Mouse (Mus musculus): ENCODE data around the gene Slc28a1. TPM values are rescaled to one million over a fixed set of nuclear protein-coding genes. Genes with fewer than 3 reads are reported as not detected.

Gene Slc28a1
- polyA plus RNA-seq, 1 experiment: 0.07 TPM

DNA sequence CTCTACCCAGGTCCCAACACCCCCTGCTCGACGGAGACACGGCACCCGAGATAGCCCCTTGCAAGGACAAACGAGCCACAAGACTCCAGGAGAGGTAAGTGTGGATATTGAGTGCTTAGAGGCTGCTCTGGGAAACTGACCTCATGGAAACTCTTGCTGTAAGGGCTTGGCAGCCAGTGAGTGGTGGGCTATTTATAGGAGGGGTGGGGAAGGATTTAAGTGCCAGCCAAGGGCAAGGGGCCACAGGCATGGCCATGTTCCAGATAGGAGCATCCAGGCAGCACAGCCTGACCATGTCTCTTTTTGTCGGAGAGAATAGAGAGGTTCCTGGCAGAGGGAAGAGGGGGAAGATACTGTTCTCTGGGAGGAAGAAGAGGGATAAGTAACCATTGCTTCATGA lies 35.9 kb upstream of the Slc28a1 start:
- WGBS: 75% methylated on average over 6 of the region's 6 CpGs
- Histone ChIP-seq H3K27me3 (ENCODE audit: control insufficient read depth, insufficient read depth, low read length) (no peaks in the 10 kb centered on the region), H3K4me3 (replicated peaks; ENCODE audit: insufficient read depth, low read depth, low read length) (no peak overlapping the region), H3K4me1 (ENCODE audit: control insufficient read depth, insufficient read depth, low read length) (no peaks in the 10 kb centered on the region), H3K27ac (ENCODE audit: insufficient read depth, low read length) (no peak overlapping the region)
- no peak for DNase-seq
- TF ChIP-seq POLR2A (IDR thresholded peaks at IDR 0.05; ENCODE audit: borderline replicate concordance, insufficient read depth, low read length) (no peak), CTCF (IDR thresholded peaks at IDR 0.05; ENCODE audit: borderline replicate concordance, insufficient read depth, low read depth, low read length) (no peak)

DNA sequence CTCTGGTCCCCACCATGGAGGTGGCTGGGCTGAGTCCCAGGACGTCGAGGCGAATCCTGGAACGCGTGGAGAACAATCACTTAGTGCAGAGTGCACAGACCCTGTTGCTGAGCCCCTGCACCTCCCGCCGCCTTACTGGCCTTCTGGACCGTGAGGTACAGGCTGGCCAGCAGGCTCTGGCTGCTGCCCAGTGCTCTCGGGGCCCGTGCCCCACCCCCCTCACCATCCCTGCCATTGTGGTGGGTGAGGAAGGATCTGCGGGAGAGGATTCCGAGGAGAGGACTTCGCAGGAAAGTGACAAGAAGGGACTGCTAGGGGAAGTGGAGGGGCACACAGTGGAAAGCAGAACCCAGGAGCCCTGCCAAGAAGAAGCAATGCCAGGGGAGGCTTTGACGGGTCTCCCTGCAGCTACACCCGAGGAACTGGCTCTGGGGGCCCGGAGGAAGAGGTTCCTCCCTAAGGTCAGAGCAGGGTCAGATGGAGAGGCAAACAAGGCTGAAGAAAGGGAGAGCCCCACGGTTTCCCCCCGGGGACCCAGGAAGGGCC lies 21.1 kb upstream of the Slc28a1 start:
- no peak overlapping the region for H3K27ac ChIP-seq (ENCODE audit: insufficient read depth, low read length)
- no peak for TF ChIP-seq CTCF (IDR thresholded peaks at IDR 0.05; ENCODE audit: borderline replicate concordance, insufficient read depth, low read depth, low read length)
- TF ChIP-seq POLR2A (IDR thresholded peaks at IDR 0.05; ENCODE audit: borderline replicate concordance, insufficient read depth, low read length): no peak

DNA sequence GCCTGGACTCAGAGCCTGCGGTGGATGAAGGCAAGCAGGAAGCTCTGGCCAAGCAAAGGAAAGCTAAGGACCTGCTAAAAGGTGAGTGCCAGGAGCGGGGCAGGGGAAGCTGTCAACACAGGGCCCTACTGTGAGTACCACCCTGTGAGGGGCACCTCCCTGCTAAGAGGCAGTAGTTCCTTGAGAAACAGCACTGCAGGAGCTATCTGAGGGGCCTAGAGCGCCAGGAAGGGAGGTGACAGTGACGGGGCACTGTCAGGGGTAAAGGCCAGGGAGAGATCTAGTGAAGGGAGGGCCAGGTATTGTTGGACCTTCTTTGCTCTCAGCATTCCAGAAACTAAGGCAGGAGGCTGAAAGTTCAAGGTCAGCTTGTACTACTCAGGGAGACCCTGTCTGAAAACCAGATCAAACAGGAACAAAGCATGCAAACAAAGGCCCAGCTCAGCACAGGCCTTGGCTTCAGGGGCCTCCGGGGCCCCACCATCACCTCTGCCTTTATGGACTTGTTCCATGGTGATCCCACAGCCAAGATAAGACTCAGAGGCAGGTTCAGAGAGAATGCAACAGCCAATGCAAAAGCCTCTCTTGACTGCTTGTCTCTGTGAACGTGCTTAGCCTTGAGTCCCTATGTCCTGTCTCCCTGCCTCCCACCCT lies 20.4 kb upstream of the Slc28a1 start:
- DNase-seq: no peak
- H3K27ac ChIP-seq (ENCODE audit: insufficient read depth, low read length): no peak overlapping the region
- TF ChIP-seq POLR2A (IDR thresholded peaks at IDR 0.05; ENCODE audit: borderline replicate concordance, insufficient read depth, low read length) (no peak), CTCF (IDR thresholded peaks at IDR 0.05; ENCODE audit: borderline replicate concordance, insufficient read depth, low read depth, low read length) (no peak)
- no peaks in the 10 kb centered on the region for H3K27me3 ChIP-seq (ENCODE audit: control insufficient read depth, insufficient read depth, low read length)
- WGBS: 89% methylated on average over 6 of the region's 6 CpGs
- no peaks in the 10 kb centered on the region for H3K4me1 ChIP-seq (ENCODE audit: control insufficient read depth, insufficient read depth, low read length)
- no peak overlapping the region for H3K4me3 ChIP-seq (replicated peaks; ENCODE audit: insufficient read depth, low read depth, low read length)

More for the DNA sequence above, 21.1 kb upstream of the Slc28a1 start:
- Histone ChIP-seq H3K4me1 (ENCODE audit: control insufficient read depth, insufficient read depth, low read length) (no peaks in the 10 kb centered on the region), H3K27me3 (ENCODE audit: control insufficient read depth, insufficient read depth, low read length) (no peaks in the 10 kb centered on the region), H3K4me3 (replicated peaks; ENCODE audit: insufficient read depth, low read depth, low read length) (no peak overlapping the region)
- DNase-seq: no peak
- WGBS: 11% methylated on average over 18 of the region's 18 CpGs

DNA sequence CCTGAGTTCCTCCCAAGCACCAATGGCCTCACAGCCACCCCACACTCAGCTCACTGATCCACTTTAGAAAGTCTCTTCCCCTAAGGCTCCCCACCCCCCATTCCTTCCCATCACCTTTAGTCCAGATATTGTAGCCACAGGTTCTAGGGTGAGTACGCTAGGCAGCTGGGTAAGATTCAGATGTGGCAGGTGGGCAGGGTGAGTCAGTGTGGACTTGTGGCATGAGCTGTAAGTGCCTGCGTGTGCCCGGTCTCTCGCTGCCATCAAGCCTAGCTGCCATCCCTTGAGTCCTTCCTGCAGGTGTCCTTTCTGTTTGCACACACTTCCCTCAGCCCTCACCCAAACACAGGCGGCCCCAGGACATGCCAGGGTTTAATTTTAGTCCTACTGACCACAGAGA lies 14.3 kb upstream of the Slc28a1 start:
- no peak for DNase-seq

DNA sequence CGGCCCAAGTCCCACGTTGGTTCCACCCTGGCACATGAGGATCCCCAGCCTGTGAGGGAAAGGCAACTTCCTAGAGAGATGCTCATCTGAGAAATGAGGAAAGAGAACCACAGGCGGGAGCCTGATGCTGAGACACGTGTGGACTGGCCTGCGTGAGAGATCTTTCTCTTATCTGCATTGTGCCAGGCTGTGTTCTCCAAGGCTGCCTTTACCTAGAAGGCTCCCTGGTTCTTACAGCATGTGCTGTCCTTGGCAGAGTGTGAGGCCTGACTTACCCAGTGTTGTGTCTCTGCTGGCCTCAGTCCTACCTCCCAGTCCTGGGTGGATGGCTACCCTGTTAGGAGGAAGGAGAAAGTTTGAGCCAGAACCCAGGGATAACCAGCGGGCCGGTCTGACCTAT lies 11.7 kb upstream of the Slc28a1 start:
- Histone ChIP-seq H3K27ac (ENCODE audit: insufficient read depth, low read length) (no peak overlapping the region), H3K4me1 (ENCODE audit: control insufficient read depth, insufficient read depth, low read length) (no peaks in the 10 kb centered on the region), H3K27me3 (ENCODE audit: control insufficient read depth, insufficient read depth, low read length) (no peaks in the 10 kb centered on the region), H3K4me3 (replicated peaks; ENCODE audit: insufficient read depth, low read depth, low read length) (no peak overlapping the region)
- WGBS: 93% methylated on average over 7 of the region's 7 CpGs
- DNase-seq: no peak
- TF ChIP-seq CTCF (IDR thresholded peaks at IDR 0.05; ENCODE audit: borderline replicate concordance, insufficient read depth, low read depth, low read length) (no peak), POLR2A (IDR thresholded peaks at IDR 0.05; ENCODE audit: borderline replicate concordance, insufficient read depth, low read length) (no peak)

More for the DNA sequence above, 14.3 kb upstream of the Slc28a1 start:
- 79% methylated on average over 5 of the region's 5 CpGs for WGBS
- H3K4me1 ChIP-seq (ENCODE audit: control insufficient read depth, insufficient read depth, low read length): no peaks in the 10 kb centered on the region
- no peak overlapping the region for H3K4me3 ChIP-seq (replicated peaks; ENCODE audit: insufficient read depth, low read depth, low read length)
- H3K27ac ChIP-seq (ENCODE audit: insufficient read depth, low read length): no peak overlapping the region
- no peak for TF ChIP-seq CTCF (IDR thresholded peaks at IDR 0.05; ENCODE audit: borderline replicate concordance, insufficient read depth, low read depth, low read length)
- TF ChIP-seq POLR2A (IDR thresholded peaks at IDR 0.05; ENCODE audit: borderline replicate concordance, insufficient read depth, low read length): no peak
- H3K27me3 ChIP-seq (ENCODE audit: control insufficient read depth, insufficient read depth, low read length): no peaks in the 10 kb centered on the region

DNA sequence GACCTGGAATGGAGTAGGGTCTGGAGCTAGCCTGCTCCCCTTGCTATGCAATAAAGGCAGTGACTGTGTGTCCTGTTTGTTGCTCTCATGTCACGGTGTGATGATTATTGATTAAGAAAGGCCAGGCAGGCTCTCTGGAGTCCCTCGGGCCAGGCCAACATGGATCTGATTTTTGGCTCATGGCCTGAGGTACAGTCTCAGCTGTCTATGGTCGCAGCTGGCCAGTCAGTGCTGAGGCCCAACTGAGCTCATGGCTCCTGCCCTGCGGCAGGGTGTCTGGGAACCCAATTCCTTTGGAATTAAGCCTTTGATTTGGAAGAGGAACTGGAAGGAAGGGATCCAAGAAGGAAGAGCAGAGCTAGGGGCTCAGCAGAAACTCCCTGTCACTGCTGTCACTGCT lies 9.1 kb upstream of the Slc28a1 start:
- no peak for TF ChIP-seq CTCF (IDR thresholded peaks at IDR 0.05; ENCODE audit: borderline replicate concordance, insufficient read depth, low read depth, low read length)
- TF ChIP-seq POLR2A (IDR thresholded peaks at IDR 0.05; ENCODE audit: borderline replicate concordance, insufficient read depth, low read length): no peak
- WGBS: 39% methylated on average over 4 of the region's 4 CpGs
- H3K27ac ChIP-seq (ENCODE audit: insufficient read depth, low read length): no peak overlapping the region
- no peak overlapping the region for H3K4me3 ChIP-seq (replicated peaks; ENCODE audit: insufficient read depth, low read depth, low read length)
- peaks cover 8% of the 10 kb centered on the region; the same call in 1 of the 2 replicates for H3K4me1 ChIP-seq (ENCODE audit: control insufficient read depth, insufficient read depth, low read length)
- H3K27me3 ChIP-seq (ENCODE audit: control insufficient read depth, insufficient read depth, low read length): no peaks in the 10 kb centered on the region
- DNase-seq: no peak

DNA sequence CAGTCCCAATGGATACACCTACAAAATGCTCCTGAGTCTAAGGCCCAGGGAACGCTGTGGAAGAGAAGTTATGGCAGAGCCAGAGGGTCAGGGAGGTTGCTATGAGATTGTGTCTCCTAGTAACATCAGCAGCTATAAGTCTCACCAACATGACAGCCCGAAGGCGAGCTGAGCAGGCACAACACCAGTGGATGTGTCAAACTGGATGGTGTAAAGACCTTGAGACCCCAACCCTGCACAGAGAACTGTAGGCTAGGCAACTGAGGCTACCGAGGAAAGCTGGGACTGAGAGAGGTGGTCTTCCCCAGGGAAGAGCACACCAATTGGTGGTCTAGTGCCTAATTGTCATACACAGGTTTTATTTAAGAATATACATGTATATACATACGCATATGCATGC lies 6.4 kb upstream of the Slc28a1 start:
- H3K27me3 ChIP-seq (ENCODE audit: control insufficient read depth, insufficient read depth, low read length): no peaks in the 10 kb centered on the region
- TF ChIP-seq CTCF (IDR thresholded peaks at IDR 0.05; ENCODE audit: borderline replicate concordance, insufficient read depth, low read depth, low read length) (no peak), POLR2A (IDR thresholded peaks at IDR 0.05; ENCODE audit: borderline replicate concordance, insufficient read depth, low read length) (no peak)
- DNase-seq: no peak
- WGBS: 92% methylated on average over 5 of the region's 5 CpGs
- H3K4me3 ChIP-seq (replicated peaks; ENCODE audit: insufficient read depth, low read depth, low read length): no peak overlapping the region
- no peak overlapping the region for H3K27ac ChIP-seq (ENCODE audit: insufficient read depth, low read length)
- H3K4me1 ChIP-seq (ENCODE audit: control insufficient read depth, insufficient read depth, low read length): peaks cover 12% of the 10 kb centered on the region; the same call in 1 of the 2 replicates

All from cerebellum, adult 2 months (tissue).